In genomic region chr11:119155638-119156480, GRCm38 (mm10) we compare ENCODE assay signal across 11 mouse cellular contexts.
DNase-seq lines count a peak whose midpoint lies in the region; ATAC-seq and TF ChIP-seq lines count a peak whose summit lies in the region.
"Had no signal": no experiment of that assay in that cellular context is flagged by ENCODE, and none has a peak within 500 bp of the region (broad histone marks: within the 10 kb centered on the region; RNA-seq: fewer than 3 reads in every experiment).

No protein-coding gene starts in this region.

- H3K27me3 ChIP-seq in CH12.LX (replicated peaks): peaks cover 8% of the 10 kb centered on the region
- H3K27me3 ChIP-seq in embryonic facial prominence, embryonic 10.5 days (replicated peaks; ENCODE audit: low read depth, poor library complexity, severe bottlenecking): peaks cover 53% of the 10 kb centered on the region
- no peaks in the 10 kb centered on the region for H3K27me3 ChIP-seq in hindbrain, embryonic 14.5 days (ENCODE audit: control insufficient read depth, insufficient read depth, low read length)
- peaks cover 53% of the 10 kb centered on the region for H3K27me3 ChIP-seq in limb, embryonic 10.5 days (ENCODE audit: low read depth, poor library complexity, severe bottlenecking)
- H3K27me3 ChIP-seq: lung, embryonic 15.5 days had no signal

- peaks cover 17 to 18% of the 10 kb centered on the region in 2 experiments for H3K36me3 ChIP-seq in CH12.LX (replicated peaks in 1 of 2; ENCODE audit: control insufficient read depth in 1 of 2, insufficient read depth in 1 of 2, low read length in 1 of 2)
- H3K36me3 ChIP-seq in embryonic facial prominence, embryonic 10.5 days (replicated peaks): peaks cover 52% of the 10 kb centered on the region
- H3K36me3 ChIP-seq in hindbrain, embryonic 14.5 days (replicated peaks; ENCODE audit: control insufficient read depth, insufficient read depth): peaks cover 48% of the 10 kb centered on the region
- peaks cover 58% of the 10 kb centered on the region for H3K36me3 ChIP-seq in limb, embryonic 10.5 days

- H3K9me3 ChIP-seq in CH12.LX (replicated peaks; ENCODE audit: low read length): no peaks in the 10 kb centered on the region
- no peaks in the 10 kb centered on the region for H3K9me3 ChIP-seq in embryonic facial prominence, embryonic 10.5 days
- H3K9me3 ChIP-seq in hindbrain, embryonic 14.5 days (ENCODE audit: control insufficient read depth, low read length): no peaks in the 10 kb centered on the region
- H3K9me3 ChIP-seq in limb, embryonic 10.5 days (replicated peaks): no peaks in the 10 kb centered on the region
- H3K9me3 ChIP-seq: heart, embryonic 12.5 days; lung, embryonic 15.5 days had no signal

- 40% methylated on average over 30 of the region's 30 CpGs for WGBS in embryonic facial prominence, embryonic 10.5 days
- 25% methylated on average over 30 of the region's 30 CpGs for WGBS in hindbrain, embryonic 14.5 days
- 37% methylated on average over 30 of the region's 30 CpGs for WGBS in limb, embryonic 10.5 days

- no peak for TF ChIP-seq RAD21 in CH12.LX (IDR thresholded peaks at IDR 0.05; ENCODE audit: low read depth, low read length)

- H3K27ac ChIP-seq in CH12.LX (ENCODE audit: insufficient read depth, low read depth): no peak overlapping the region
- peak overlapping the region; percentile 72 for H3K27ac ChIP-seq in embryonic facial prominence, embryonic 10.5 days (replicated peaks)
- peak overlapping the region; percentile 78 for H3K27ac ChIP-seq in hindbrain, embryonic 14.5 days
- peak overlapping the region; percentile 47; the same call in 1 of the 2 replicates for H3K27ac ChIP-seq in limb, embryonic 10.5 days
- H3K27ac ChIP-seq: lung, embryonic 15.5 days had no signal

- no peak for ATAC-seq in hindbrain, embryonic 14.5 days (ENCODE audit: low FRiP score)
- ATAC-seq in erythroid progenitor cell, adult 5-6 weeks (replicated peaks; ENCODE audit: low FRiP score, poor library complexity, severe bottlenecking): no peak

- no peaks in the 10 kb centered on the region for H3K79me2 ChIP-seq in CH12.LX (replicated peaks; ENCODE audit: control insufficient read depth, extremely low read depth, insufficient read depth, poor library complexity, severe bottlenecking)

- no peak overlapping the region for H3K4me3 ChIP-seq in CH12.LX (replicated peaks in 1 of 3; ENCODE audit: low read depth in 2 of 3, low read length in 2 of 3, poor library complexity in 1 of 3)
- no peak overlapping the region; the same call in 1 of the 2 replicates for H3K4me3 ChIP-seq in embryonic facial prominence, embryonic 10.5 days
- no peak overlapping the region for H3K4me3 ChIP-seq in hindbrain, embryonic 14.5 days (replicated peaks; ENCODE audit: low read length)
- peak overlapping the region; percentile 14; the same call in 1 of the 2 replicates for H3K4me3 ChIP-seq in limb, embryonic 10.5 days
- H3K4me3 ChIP-seq: heart, embryonic 12.5 days; lung, embryonic 15.5 days had no signal

- no peak for TF ChIP-seq CTCF in CH12.LX (conservative IDR thresholded peaks at IDR 0.05 in 1 of 2, IDR thresholded peaks at IDR 0.05 in 1 of 2; ENCODE audit: low read depth in 2 of 2, low read length in 2 of 2)

- peak overlapping the region; percentile 23; the same call in 1 of the 2 replicates for H3K9ac ChIP-seq in CH12.LX (ENCODE audit: insufficient read depth, low read depth)
- H3K9ac ChIP-seq in hindbrain, embryonic 14.5 days: peak overlapping the region; percentile 38; the same call in 1 of the 2 replicates
- H3K9ac ChIP-seq: heart, embryonic 12.5 days; lung, embryonic 15.5 days had no signal

- TF ChIP-seq POLR2A in CH12.LX (IDR thresholded peaks at IDR 0.05; ENCODE audit: low read depth, low read length): no peak

- dilution Hi-C loops in CH12.LX (cut with MboI; ENCODE audit: extremely low pct_ligation_motif_present, extremely low pct_unique_long_range_greater_than_20kb, low sequenced_read_pairs): no loop called here

- DNase-seq in CH12.LX (ENCODE audit: extremely low read depth): no peak
- DNase-seq in embryonic facial prominence, embryonic 10.5 days (ENCODE audit: low spot score): no peak
- DNase-seq in hindbrain, embryonic 14.5 days (ENCODE audit: low spot score): no peak
- no peak for DNase-seq in limb, embryonic 10.5 days (ENCODE audit: low spot score)
- no peak for DNase-seq in frontal cortex, postnatal 14 days (ENCODE audit: low spot score in 2 of 2)
- no peak for DNase-seq in cerebellum, postnatal 25 days
- DNase-seq in cerebellum, postnatal 36 days: no peak
- DNase-seq: left cerebral cortex, postnatal 4 days had no signal

- no peak overlapping the region for H3K4me2 ChIP-seq in CH12.LX (ENCODE audit: insufficient read depth, low read depth, poor library complexity, severe bottlenecking)
- H3K4me2 ChIP-seq in hindbrain, embryonic 14.5 days (replicated peaks): 0 out of 2 replicates have a peak overlapping the region, but pooled peaks have one; percentile 43
- H3K4me2 ChIP-seq: lung, embryonic 15.5 days had no signal

- TF ChIP-seq EP300 in CH12.LX (IDR thresholded peaks at IDR 0.05; ENCODE audit: low read length): no peak

- in situ Hi-C loops in CH12.LX (cut with MboI; ENCODE audit: low pct_ligation_motif_present, low pct_unique_long_range_greater_than_20kb, low sequenced_read_pairs): no loop called here

- peaks cover 52 to 73% of the 10 kb centered on the region in 2 experiments for H3K4me1 ChIP-seq in CH12.LX (ENCODE audit: control insufficient read depth in 1 of 2, insufficient read depth in 2 of 2)
- peaks cover 74% of the 10 kb centered on the region for H3K4me1 ChIP-seq in embryonic facial prominence, embryonic 10.5 days
- peaks cover 42% of the 10 kb centered on the region for H3K4me1 ChIP-seq in hindbrain, embryonic 14.5 days (replicated peaks; ENCODE audit: control insufficient read depth, insufficient read depth, low read length)
- H3K4me1 ChIP-seq in limb, embryonic 10.5 days: peaks cover 67% of the 10 kb centered on the region

TF ChIP-seq in CH12.LX, 34 proteins besides CTCF, POLR2A, EP300 and RAD21:
- TF ChIP-seq SIN3A (IDR thresholded peaks at IDR 0.05; ENCODE audit: low read length): no peak
- no peak for TF ChIP-seq CHD2 (IDR thresholded peaks at IDR 0.05; ENCODE audit: low read length)
- no peak for TF ChIP-seq MAFK (IDR thresholded peaks at IDR 0.05; ENCODE audit: insufficient replicate concordance, low read length)
- no peak for TF ChIP-seq KAT2A (IDR thresholded peaks at IDR 0.05; ENCODE audit: insufficient replicate concordance, low read length)
